Mouse (Mus musculus) left cerebral cortex, postnatal 4 days (tissue): ENCODE measurements around the gene 4931428F04Rik. TPM values are rescaled to one million over a fixed set of nuclear protein-coding genes. Genes with fewer than 3 reads are reported as not detected.
"Not testable (repeated sequence)": the region's sequence is repeated elsewhere in the genome, so short reads cannot be mapped to it uniquely, and the experiment has no call there.

Experiments used
- DNase-seq: peaks from one replicate; pipeline ENCODE4 v3.0.0-alpha.2; 2022
- intact Hi-C: fragments of 180-260 bp; cut with DNase I; formaldehyde crosslinking; loops from one replicate; pipeline ENCODE4 v1.15.1; 2025
- total RNA-seq, 2 experiments: library from RNA; stranded (reverse); gene quantifications; 2 replicates each; pipeline ENCODE4 v1.2.3; 2021

Gene 4931428F04Rik
- total RNA-seq, 2 experiments from 2014 or later, result 183 TPM

DNA sequence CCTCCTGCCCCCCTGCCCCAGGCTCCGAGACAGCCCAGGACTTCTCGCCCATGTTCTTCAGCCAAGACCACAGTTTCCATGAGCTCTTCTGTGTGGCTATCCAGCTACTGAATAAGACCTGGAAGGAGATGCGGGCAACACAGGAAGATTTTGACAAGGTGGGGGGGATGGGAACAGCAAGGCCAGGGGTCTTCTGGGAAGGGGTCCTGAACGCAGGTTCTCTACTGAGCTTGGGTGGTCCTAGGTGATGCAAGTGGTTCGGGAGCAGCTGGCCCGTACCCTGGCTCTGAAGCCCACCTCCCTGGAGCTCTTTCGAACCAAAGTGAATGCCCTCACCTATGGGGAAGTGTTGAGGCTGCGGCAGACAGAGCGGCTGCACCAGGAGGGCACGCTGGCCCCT, 18.8 kb upstream of the 4931428F04Rik start:
- DNase-seq, result no peak
- intact Hi-C loops, result no loop called here

- intact Hi-C loops, result no loop called here
- no peak for DNase-seq
Observed at GRCm38 (mm10) chr8:105307670-105308069, 18.0 kb upstream of the 4931428F04Rik start.

- intact Hi-C loops, result no loop called here
- no peak for DNase-seq
Observed at GRCm38 (mm10) chr8:105306146-105306691, 16.6 kb upstream of the 4931428F04Rik start.

- intact Hi-C loops, result no loop called here
Observed at GRCm38 (mm10) chr8:105305211-105306145, 15.8 kb upstream of the 4931428F04Rik start, which contains the start of gene Elmo3. Gene Elmo3, plus strand, starts transcription at chr8:105305601.

GRCm38 (mm10) chr8:105304325-105305210, 14.9 kb upstream of the 4931428F04Rik start:
- intact Hi-C loops, result no loop called here
- no peak for DNase-seq

More at GRCm38 (mm10) chr8:105305211-105306145, 15.8 kb upstream of the 4931428F04Rik start, which contains the start of gene Elmo3:
- peak; percentile 65 for DNase-seq

DNA sequence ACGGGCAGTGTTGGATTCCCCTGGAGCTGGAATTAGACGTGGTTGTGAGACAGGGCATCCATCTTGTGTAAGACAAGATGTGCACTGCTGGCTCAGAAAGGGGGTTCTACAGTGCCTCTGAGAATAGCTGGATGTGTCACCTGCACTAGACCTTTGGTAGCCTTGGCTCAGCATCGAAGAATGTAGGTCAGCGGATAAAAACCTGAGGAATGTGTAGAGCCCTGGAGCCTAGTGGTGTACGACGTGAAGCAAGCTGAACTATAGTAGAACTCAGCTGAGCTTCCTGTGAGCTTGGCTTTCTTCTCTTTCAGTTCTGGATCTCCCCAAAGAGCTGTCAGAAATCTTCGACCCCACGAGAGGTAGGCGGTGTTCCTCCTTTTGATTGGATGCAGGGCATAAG, 14.2 kb upstream of the 4931428F04Rik start:
- no peak for DNase-seq
- intact Hi-C loops, result no loop called here

GRCm38 (mm10) chr8:105303396-105303795, 13.7 kb upstream of the 4931428F04Rik start:
- DNase-seq, result no peak
- intact Hi-C loops, result no loop called here

GRCm38 (mm10) chr8:105299962-105300361, 10.3 kb upstream of the 4931428F04Rik start:
- intact Hi-C loops, result no loop called here
- DNase-seq, result no peak

DNA sequence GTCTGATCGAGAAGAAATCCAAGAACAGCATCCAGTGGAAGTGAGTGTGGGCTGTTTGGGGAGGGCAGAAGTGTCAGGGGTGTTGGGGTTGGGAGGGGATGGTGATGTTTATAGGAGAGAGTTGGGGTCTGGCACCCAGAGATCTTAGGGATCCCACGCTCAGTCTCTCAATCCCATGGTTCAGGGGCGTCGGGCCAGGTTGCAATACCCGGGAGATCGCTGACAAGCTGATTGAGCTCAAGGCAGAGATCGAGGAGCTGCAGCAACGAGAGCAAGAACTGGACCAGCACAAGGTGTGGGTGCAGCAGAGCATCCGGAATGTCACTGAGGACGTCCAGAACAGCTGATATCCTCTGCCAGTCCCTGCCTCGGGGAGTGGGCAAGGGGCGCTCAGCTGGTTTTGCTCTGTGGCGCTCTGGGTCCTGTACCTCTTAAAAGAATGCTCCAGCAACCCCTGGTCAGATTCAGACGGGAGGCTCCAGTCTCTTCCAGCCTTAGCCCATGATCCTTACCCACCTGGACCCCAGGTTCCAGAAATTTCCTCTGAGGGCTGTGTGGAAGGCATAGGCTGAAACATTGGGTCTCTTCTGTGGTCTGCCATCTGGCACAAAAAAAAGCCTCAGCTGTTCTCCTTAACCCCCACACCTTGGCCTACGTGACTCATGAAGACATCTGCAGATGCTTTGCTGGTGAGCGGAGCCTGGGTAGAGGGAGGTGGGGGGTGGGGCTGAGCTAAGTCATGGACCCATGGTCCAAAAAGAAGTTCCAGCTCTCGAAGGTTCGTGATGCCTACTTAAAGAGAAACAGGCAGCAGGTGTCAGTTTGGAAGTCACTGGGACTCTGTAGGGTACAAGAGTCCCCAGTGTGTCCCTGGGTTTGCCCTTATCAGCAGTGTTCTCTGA, 8.9 kb upstream of the 4931428F04Rik start:
- DNase-seq, result no peak
- intact Hi-C loops, result no loop called here

DNA sequence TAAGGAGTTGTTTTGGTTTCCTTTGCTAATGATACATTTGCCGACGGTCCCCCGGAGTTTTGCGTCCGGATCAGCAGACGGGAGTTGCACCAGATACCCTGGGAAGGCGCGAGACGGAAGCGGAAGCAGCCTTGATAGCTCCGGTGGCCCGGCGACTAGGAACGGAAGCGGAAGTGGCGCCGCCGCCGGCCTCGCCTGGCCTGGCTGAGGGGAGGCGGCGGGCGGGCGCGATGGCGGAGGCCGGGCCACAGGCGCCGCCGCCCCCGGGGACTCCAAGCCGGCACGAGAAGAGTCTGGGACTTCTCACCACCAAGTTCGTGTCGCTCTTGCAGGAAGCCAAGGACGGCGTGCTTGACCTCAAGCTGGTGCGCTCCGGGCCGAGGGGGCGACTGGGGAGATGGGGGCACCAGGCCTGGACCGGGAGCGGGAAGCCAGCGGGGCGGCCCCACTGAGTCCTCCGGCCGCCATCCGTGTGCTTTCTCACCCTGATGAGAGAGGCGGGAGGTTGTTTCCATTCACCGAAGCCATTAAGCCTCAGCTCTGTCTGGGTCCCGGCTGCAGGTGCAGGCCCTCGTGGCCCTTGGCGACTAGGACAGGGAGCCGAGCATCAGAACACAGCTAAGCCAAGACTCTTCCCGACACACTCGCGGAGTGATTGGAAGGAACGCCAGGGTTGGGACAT, 8.0 kb upstream of the 4931428F04Rik start, which contains the start of gene E2f4:
Gene E2f4 (plus strand): TSS at position 153 of the 682 bp plus-strand sequence.
- DNase-seq, result peak; percentile 91
- intact Hi-C loops, result no loop called here

DNA sequence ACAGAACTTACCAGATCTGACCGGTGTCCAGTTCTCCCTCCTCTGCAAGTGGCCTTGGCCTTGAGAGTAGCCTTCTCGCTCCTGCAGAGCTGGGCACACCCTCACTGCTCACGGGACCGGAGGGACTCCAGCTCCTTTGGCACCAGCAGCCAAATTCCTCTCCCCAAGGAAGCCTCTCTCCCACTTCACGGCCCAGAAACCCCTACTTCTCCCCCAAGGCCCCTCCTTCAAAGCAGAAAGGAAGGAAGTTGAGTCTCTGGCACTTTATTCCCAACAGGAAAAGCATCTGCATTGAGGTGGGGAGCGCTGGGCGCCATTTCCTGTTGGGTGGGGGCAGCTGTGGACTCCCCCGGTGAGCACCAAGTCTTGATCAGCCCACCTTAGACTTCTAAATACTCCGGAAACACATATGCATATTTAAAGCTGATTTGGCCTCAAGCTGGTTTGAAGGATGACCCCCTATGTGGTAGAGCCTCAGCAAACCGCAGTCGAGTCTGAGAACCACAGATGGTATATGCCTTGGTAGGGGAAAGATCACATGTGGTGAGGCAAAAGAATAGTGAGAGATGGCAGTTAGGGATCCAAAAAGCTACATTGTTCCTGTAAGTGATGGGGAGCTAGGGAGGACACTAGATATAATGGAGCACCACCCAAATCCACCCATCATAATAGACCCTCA, 6.4 kb upstream of the 4931428F04Rik start, which contains the start of gene Exoc3l:
Gene Exoc3l (minus strand): TSS at position 207 of the 679 bp plus-strand sequence.
- intact Hi-C loops, result no loop called here
- no peak for DNase-seq

GRCm38 (mm10) chr8:105295256-105295655, 5.6 kb upstream of the 4931428F04Rik start:
- intact Hi-C loops, result no loop called here
- DNase-seq, result no peak

GRCm38 (mm10) chr8:105294776-105295175, 5.1 kb upstream of the 4931428F04Rik start:
- intact Hi-C loops, result no loop called here
- no peak for DNase-seq

- peak; percentile 75 for DNase-seq
- intact Hi-C loops, result no loop called here
Observed at GRCm38 (mm10) chr8:105293405-105293804, 3.7 kb upstream of the 4931428F04Rik start.

GRCm38 (mm10) chr8:105292471-105292870, 2.8 kb upstream of the 4931428F04Rik start:
- intact Hi-C loops, result no loop called here
- no peak for DNase-seq

DNA sequence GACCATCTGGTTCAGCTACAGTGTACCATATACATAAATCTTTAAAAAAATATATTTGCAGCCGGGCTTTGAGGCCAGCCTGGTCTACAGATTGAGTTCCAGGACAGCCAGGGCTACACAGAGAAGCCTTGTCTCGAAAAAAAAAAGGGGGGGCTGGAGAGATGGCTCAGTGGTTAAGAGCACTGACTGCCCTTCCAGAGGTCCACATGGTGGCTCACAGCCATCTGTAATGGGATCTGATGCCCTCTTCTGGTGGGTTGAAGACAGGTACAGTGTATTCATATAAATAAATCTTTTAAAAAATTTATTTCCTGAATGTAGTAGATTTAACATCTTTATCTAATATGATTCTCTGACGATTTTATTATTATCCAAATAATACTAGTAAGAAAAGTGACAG, 2.1 kb upstream of the 4931428F04Rik start:
- DNase-seq, intact Hi-C loops: not testable (repeated sequence)

DNA sequence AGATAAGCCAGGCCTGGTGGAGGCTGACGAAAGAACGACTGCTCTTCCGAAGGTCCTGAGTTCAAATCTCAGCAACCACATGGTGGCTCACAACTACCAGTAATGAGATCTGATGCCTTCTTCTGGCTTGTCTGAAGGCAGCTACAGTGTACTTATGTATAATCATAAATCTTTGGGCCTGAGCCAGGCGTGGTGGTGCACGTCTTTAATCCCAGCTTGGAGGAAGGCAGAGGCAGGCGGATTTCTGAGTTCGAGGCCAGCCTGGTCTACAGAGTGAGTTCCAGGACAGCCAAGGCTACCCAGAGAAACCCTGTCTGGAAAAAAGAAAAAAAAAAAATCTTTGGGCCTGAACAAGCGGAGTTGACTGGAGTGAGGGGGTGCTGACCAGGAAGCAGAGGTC, 1.7 kb upstream of the 4931428F04Rik start:
- intact Hi-C loops, DNase-seq: not testable (repeated sequence)

GRCm38 (mm10) chr8:105290554-105291314, 1.1 kb upstream of the 4931428F04Rik start:
- DNase-seq, result peak; percentile 94
- intact Hi-C loops, result no loop called here
